Mouse (Mus musculus): ENCODE measurements around the gene Rnf6. TPM values are rescaled to one million over a fixed set of nuclear protein-coding genes. Genes with fewer than 3 reads are reported as not detected.

Gene Rnf6
- total RNA-seq (2021) = 10 to 100 TPM; 71.7 to 72.5 TPM
- long read RNA-seq, transcript Rnf6-206 (5 exons, 3,452 nt) = major isoform, 69 of 148 reads
- long read RNA-seq, transcript Rnf6-208 (5 exons, 3,276 nt) = minor isoform, 19 of 148 reads
- long read RNA-seq, transcript Rnf6-201 (5 exons, 2,388 nt) = minor isoform, 18 of 148 reads
- long read RNA-seq, partial matches to known transcripts = 38 of 148 reads
- long read RNA-seq, other reads (novel, unspliced or antisense) = 4 of 148 reads

GRCm38 (mm10) chr5:146220879-146221714 lies at the start of gene Rnf6:
Gene Rnf6, minus strand, starts transcription at chr5:146221555.
- DNase-seq (ENCODE audit: low spot score in 2 of 2) = peak; percentile 90 to 94

GRCm38 (mm10) chr5:146270593-146270992 lies 49.2 kb upstream of the Rnf6 start:
- DNase-seq (ENCODE audit: low spot score in 2 of 2) = no peak

DNA sequence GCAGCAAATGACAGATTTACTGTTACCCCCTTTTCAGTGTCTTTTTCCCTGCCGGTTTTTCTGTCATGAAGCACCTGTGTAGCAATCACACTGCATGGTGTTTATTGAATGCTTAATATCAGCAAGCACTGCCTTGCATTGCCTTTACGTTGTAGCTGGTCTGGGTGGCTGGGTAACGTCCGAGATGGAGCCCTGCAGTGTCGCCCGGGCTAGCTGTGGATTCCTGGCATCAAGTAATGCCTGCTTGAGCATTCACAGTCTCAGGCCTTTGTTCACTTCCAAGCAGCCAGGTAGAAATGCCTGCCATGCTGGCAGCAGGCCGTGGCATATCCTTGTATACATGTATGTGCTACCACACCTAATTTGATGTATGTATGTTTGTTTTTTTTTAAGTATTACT lies 46.4 kb upstream of the Rnf6 start:
- DNase-seq (ENCODE audit: low spot score in 2 of 2) = no peak

- no peak for DNase-seq (ENCODE audit: low spot score in 2 of 2)
These were observed 44.7 kb upstream of the Rnf6 start for GRCm38 (mm10) chr5:146265934-146266591.

DNA sequence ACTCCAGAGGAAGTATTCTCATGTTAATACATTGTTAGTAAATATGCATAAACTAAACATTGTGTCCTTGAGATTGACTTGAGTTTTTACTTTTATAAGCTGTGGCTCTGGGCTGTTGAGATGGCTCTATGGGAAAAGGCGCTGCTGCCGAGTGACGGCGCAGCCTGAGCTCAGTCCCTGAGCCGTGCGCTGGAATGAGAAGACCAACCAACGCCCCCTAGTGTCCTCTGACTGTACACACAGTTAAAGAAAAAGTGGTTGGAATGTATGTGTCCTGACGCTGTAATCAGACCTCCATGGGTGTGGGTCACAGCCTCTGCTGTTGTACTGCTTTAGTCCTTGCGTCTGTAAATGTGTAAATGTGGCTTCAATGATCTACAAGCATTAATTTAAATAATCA lies 38.6 kb upstream of the Rnf6 start:
- DNase-seq (ENCODE audit: low spot score in 2 of 2) = no peak

GRCm38 (mm10) chr5:146253644-146254043 lies 32.3 kb upstream of the Rnf6 start:
- DNase-seq (ENCODE audit: low spot score in 2 of 2) = peak; percentile 8 to 20

- no peak for DNase-seq (ENCODE audit: low spot score in 2 of 2)
These were observed 30.5 kb upstream of the Rnf6 start for GRCm38 (mm10) chr5:146251663-146252429.

DNA sequence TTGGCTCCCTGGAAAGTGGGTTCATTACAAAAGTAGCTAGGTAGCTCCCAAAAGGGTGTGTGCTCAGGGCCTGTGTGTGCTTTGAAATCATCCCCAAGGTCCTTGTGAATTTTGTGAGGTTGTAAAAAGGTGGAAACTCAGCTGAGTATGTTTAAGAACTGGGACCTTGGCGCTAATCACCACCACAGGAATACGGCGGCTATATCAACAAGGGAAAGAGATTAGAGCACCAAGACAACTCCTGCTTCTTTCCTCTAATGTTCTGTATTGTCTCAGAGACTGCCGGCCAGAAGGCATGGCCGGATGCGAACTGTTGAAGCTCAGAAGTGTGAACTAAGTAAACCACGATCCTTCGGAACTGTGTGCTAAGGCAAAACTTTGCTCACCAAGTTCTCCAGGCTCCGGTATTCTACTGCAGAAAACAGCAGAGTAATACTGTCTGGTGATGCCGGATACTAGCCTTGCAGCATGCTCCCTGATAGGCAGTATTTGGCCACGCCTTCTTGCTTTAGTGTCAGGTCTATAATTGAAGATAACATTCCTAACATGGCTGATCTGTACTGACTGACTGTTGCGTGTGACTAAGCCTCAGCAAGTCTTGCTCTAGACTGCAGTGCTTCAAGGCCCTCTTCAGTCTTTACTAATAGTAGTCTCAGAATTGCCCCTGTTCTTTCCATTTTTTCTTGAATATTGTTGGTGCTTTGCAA lies 29.2 kb upstream of the Rnf6 start:
- no peak for DNase-seq (ENCODE audit: low spot score in 2 of 2)

DNA sequence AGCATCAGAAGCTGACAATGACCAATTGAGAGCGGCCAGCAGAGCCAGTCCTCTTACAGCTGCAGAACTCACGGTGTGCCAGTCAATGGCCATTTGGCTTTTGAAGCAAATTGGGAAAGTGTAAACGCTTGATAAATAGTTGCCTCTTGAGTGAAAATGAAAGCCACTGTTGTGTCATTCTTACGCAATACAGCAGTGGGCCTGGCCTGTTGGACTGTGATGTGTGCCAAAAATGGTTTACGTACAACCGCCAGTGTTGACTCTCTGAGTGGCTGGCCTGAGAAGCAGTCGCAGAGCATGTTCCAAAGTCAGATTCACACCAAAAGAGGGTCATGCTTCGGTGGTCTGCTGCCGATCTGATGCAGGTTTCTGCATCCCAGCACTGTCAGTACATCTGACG lies 27.4 kb upstream of the Rnf6 start:
- DNase-seq (ENCODE audit: low spot score in 2 of 2) = no peak

DNA sequence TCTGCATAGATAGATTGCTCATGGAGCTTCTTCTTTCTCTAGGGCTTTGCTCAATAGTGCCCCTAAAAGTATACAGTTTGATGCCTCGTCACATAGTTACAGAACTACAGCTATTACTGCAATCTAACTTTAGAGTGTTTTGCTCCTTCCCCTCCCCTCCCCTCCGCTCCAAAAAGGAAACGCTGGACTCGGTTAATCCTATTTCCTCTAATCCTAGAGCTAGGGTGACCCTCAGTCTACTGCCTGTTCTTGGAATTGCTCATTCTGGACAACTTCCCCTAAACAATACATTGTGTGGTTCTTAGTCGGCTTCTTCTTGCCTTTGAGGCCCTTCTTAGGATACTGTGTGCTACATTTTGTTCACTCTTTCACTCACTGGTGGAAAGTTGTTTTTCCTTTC lies 26.4 kb upstream of the Rnf6 start:
- DNase-seq (ENCODE audit: low spot score in 2 of 2) = no peak

DNA sequence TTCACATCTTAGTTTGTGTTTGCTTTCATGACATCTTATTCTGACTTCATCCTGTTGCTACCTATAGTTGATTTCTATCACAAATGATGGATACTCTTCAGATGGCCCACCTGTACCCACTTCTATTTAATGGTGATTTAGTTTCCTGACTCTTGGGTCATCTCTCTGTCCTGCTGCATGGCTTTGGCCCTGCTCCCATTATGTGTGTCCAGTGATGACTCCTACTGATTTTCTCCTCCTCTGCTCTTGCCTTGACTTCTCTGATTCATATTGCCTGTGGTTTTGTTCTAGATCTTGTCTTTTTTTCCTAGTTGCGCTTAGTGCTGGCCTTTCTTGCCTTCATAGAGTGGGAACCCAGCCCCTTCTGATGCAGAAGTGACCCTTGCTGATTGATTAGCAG lies 25.0 kb upstream of the Rnf6 start:
- no peak for DNase-seq (ENCODE audit: low spot score in 2 of 2)

DNA sequence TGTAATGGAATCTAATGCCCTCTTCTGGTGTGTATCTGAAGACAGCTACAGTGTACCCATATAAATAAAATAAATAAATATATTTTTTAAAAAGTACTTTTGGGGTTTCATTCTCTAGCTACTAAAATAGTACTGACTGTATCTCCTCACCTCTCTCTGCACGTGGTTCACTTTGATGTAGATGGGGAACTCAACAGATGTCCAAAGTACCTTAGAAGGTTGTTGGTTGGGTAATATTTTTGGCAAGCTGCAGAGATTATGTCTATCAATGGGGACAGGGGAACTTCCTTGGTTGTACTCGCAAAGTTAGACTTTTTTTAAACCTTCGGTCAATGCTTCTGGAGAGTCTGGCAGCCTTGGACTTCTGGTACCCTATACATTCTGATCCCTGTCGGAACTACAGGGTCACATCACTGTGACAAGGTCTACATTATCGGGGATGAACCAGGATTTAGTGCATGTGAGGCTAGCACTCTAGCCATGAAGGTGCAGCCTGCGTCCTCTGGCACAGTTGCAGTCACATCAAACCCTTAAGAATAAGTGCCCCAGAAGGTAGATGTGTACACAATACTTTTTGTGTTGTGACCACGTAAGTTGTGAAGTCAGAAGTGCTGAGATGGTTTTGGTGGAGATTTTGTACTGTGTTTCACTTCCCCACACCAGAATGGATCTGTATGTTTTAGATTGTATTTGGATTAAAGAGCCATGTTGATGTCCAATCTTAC lies 24.5 kb upstream of the Rnf6 start:
- no peak for DNase-seq (ENCODE audit: low spot score in 2 of 2)

- DNase-seq (ENCODE audit: low spot score in 2 of 2) = no peak
These were observed 23.8 kb upstream of the Rnf6 start for GRCm38 (mm10) chr5:146245193-146245592.

GRCm38 (mm10) chr5:146241202-146241601 lies 19.8 kb upstream of the Rnf6 start:
- no peak for DNase-seq (ENCODE audit: low spot score in 2 of 2)

DNA sequence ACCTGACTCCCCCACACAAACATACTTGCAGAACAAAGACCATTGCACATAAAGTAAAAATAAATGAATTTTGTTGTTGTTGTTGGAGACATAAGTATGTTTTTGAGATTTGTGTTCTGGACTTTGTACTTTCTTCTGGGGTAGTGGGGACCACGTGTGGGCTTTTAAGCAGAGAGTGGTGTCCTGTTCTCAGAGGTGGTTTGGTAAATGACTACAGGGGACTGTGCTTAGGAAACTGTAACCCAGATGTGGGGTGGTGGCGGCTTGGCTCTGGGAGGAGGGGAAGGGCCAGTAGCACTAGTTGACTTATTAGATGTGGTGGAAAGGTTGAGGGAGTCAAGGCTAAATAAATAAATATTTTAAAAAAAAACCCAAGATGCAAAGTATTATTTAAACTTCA lies 19.4 kb upstream of the Rnf6 start:
- DNase-seq (ENCODE audit: low spot score in 2 of 2) = no peak

GRCm38 (mm10) chr5:146238274-146238673 lies 16.9 kb upstream of the Rnf6 start:
- DNase-seq (ENCODE audit: low spot score in 2 of 2) = no peak

DNA sequence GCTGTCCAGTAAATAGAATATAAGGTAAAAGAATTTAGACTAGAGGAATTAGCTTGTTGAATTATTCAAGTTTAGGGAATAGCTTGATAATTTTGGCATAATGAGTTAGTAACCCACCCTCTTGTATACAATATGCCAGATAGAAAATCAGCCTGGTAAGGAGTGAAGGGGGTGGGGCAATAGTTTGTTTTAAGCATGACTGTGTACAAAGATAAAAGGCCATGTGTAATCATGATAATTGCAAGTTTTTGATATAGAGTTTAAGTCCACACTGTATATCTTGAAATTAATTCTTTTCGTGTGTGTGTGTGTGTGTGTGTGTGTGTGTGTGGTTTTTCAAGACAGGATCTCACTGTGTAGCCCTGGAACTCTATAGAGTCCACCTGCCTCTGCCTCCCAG lies 13.0 kb upstream of the Rnf6 start:
- no peak for DNase-seq (ENCODE audit: low spot score in 2 of 2)

DNA sequence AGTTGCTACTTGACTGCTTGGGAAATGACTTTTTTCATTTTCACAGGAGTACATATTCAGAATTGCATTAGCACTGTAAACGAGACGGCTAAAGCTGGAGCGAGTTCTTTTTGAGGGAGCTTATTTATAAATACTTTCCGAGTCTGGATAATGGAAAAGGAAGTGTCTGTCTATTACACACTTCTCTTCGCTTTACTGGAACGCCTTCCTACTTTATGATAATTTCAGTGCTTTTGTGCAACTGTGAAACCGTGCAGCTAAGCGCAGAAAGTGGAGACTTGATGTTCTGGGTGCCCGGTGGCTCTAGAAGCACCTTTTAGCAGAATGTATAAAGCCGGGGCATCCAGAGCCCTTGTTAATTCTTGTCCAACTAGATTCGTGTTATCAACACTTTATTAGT lies 11.5 kb upstream of the Rnf6 start:
- no peak for DNase-seq (ENCODE audit: low spot score in 2 of 2)

DNA sequence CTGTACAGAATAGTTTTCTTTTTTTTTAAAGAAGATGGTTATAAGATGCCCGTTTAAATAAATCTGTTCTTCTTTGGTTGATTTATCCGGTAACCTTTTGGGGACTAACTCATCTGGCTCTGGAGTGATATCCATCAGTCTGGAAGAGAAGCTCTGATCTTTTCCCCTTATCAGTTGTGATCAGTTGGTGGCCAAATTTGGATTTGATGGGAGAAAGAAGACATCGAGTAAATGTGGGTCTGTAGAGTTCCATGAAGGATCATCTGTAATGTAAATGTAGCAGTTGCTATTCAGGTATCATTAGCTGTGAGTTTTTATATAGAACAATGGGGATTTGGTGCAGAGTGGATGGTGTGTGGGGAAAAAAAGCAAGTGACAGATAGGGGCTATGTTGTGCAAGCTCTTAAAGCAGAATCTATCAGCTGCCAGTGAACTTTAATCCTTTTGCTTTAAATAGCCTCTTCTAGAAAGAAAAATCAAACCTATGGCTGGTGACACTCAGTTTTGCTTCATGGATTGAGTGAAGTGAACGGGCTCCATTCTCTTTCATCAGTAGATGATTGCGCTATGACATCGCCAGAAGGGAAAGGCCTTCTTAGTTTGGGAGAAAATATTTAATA lies 10.8 kb upstream of the Rnf6 start:
- DNase-seq (ENCODE audit: low spot score in 2 of 2) = no peak

- DNase-seq (ENCODE audit: low spot score in 2 of 2) = peak; percentile 22 to 40
These were observed 10.3 kb upstream of the Rnf6 start for GRCm38 (mm10) chr5:146231655-146231996.
